Mouse (Mus musculus) frontal cortex, postnatal 36 days (tissue): Measurements from ENCODE around the gene Tbx20.
A peak's percentile ranks its signal among the peaks of the same experiment; 100 is the strongest.

Experiments used
- DNase-seq, 2 experiments: peaks; one replicate each; pipeline ENCODE4 v3.0.0; 2022; ENCODE audit warnings: low spot score in 2 of 2

Tbx20 gene

DNA sequence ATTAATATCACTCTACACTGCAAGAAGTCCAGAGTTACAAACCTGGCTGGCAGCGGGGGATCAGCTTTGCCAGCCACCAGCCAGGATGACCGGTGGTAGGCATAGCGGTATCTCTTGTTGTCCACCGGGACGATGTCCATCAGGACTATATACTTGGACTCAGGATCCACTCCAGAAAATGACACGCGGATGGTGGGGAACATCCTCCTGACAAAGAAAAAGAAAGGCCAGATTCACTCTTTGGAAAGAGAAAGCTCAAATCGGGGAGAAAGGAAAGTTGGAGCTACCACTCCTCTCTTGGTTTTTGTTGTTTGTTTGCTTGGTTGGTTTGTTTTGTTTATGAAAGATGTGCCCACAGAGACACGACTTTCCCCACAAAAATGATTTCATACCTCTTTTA lies 4.5 kb downstream of the Tbx20 start:
- DNase-seq: peak in 1 of 2 experiments; percentile 6

DNA sequence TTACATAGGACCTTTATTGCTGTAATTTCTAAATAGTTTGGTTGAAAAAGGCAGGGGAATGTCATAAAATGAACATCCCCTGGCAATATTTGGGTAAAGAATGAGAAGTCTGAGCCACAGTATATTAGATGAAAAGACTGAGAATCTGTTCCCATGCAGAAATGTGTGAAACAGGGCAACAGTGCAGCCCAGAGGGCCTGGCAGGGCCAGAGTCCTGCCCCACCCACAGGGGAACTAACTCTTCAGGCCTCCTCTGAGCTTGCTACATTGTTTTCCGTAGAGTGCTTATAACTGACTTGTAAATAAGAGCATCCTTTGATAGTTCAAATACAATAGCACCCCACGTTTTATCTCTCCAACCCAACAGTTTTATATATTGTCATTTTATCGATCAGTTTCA lies 7.0 kb downstream of the Tbx20 start:
- no peak for DNase-seq

DNA sequence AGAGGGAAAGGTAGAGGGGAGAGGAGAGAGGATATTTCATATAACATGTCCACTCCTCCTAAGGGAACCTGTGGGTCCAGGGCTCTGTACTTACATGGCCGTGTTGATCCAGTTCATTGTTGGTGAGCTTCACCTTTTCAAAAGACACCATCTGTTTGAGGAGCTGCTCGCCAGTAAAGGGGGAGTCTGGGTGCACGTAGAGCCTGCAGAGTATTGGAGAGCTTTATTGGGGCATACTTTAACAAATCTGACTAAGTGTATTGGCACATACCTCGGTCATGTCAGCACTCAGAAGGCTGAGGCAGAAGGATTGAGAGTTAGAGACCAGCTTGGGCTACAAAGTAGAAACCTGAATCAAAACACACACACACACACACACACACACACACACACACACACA lies 8.5 kb downstream of the Tbx20 start:
- no peak for DNase-seq

DNA sequence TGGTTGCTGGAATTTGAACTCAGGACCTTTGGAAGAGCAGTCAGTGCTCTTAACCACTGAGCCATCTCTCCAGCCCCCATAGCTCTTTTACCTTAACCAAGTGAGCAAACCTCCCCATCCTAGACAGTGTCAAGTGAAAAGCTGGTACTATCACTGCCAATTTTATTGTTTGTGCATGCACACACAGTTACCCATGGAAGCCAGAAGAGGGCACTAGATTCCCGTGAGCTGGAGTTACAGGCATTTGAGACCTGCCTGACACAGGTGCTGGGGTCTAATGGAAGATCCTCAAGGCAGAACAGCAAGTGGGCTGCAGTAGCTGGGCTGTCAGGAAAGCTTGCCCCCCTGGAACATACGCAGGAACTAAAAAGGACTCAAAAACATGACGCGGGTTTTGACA lies 13.6 kb downstream of the Tbx20 start:
- DNase-seq: no peak

DNA sequence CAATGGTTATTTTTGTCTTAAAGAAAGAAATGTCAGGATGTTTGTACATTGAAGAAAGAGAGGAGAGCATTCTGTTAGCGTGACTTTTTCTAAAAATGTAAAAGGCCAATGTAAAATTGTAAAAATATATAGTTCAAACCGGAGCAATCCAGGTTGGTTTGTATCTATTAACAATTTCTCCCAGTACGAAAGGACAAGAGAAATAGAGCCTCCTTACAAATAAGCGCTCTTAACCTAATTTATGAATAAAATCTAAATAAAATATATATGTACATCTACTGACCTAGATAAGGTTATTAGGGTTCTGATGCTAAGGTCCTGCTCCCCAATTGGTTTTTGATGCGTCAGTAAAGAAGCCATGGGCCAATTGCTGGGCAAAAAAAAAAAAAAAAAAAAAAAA lies 29.1 kb downstream of the Tbx20 start:
- no peak for DNase-seq

DNA sequence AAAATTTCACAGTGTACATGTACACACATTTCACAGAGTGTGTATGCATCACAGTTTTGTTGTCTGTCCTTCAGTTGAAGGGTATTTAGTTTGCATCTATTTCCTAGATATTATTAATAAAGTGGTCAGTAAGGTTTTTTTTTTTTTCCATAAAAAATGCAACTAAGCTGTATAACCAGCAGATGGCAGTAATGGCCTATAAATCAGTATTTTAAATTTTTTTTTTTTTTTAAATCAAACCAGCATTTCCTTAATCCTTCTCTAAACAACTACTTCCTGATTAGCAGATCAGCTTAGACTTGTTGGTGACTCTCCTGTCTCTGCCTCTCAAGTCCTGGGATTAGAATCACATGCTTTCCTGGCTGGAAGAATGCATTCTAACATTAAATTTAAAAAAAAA lies 72.9 kb downstream of the Tbx20 start:
- DNase-seq: no peak

DNA sequence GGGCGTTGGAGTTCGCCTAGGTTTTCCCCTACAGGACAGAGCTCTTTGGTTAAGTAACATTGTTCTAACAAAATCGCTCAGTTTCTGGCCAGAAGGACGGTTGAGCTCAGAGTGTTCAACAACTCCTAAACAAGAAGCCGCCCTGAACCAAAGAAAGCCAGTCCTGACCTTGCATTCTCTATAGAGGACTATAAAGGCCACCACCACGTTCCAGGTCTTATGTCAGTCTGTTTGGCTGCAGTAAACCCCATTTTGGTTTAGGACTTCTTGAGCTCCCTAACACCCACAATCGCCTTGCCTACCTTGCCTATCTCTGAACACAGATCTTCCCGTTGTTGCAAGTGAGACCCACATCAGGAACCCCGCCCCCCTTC lies 77.7 kb downstream of the Tbx20 start:
- no peak for DNase-seq

DNA sequence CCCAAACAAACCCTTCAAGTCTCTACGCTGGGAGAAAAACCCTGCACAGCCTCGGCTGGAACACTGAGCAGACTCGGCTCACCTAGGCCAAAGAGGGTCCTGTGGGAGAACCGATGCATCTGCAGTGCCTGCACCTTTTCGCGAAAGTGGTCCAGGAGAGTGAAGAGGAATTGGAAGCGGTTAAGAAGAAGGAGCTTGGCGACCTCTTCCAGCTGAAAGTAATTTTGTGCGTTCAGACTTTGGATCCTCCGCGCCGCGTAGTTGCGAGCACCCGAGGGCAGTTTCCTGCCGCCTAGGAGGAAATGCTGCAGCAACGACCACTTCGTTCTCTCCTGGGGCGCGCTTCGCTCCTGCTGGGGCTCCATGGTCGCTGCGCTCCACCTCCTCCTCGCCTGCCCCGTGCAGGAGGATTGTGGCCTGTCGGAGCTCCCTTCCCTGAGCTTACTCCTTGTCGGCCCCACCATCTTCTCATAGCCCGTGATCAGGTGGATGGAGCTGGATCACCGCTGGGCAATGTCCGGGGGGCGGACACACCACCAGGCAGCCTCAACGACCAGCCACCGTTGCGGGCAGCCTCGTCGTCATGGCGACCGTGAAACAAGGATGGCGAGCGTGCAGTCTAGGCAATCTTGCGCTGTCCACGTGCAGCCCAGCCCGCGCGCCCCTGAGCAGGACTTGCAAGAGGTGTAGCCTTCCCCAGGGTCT lies 78.3 kb downstream of the Tbx20 start, which contains the start of gene Dpy19l2:
TSS of gene Dpy19l2 (minus strand) at position 594 of the 705 bp plus-strand sequence.
- DNase-seq: peak; percentile 20 to 30
